Mouse (Mus musculus): ENCODE results near the gene Asic4.

Gene Asic4

DNA sequence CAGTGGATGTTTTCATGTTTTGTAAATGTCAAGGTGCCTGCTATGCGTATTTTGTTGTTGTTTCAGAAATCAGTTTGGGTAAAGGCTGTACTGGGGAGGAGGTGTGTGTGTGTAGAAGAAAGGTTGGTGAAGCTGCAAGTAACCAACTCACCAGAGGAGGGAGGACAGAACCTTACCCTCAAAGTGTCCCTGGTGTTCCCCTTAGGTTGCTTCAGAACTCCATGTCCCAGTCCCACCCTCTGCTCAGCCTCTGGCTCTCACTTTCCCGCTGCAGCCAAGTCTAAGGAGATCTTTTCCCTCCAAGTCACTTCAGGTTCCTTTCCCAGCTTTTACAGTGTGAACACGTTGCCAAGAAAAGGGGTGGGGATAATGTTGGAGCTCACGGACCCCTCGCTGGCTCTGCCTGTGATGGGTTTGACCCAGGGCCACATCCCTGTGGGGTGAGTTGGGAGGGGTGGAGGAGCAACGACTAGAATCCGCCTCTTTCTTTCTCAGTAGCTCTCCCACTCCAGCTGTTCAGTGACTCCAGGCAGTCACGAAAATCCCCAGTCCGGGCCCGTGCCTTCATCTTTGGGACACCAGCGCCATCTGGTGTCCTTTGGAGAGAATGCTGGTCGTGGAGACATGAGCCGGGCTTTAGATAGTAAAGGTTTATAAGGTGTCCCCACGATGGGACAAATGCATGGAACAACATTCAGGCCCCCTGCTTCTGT, 17.1 kb downstream of the Asic4 start:
- DNase-seq = peak; percentile 89

DNA sequence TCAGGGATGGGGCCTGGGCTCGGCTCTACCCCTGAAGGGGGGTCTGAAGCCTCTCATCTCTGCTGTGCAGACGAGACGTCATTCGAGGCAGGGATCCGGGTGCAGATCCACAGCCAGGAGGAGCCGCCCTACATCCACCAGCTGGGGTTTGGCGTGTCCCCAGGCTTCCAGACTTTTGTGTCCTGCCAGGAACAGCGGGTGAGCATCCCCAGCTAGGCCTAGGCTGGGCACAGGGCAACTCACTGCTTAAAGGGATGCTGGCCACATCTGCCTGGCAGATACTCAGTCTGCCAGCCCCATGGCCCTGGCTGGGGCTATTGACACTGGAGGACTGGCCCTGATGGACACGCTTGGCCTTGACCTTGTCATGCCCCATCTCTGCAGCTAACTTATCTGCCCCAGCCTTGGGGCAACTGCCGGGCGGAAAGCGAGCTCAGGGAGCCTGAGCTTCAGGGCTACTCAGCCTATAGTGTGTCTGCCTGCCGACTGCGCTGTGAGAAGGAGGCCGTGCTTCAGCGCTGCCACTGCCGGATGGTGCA, 19.1 kb downstream of the Asic4 start:
- no peak for DNase-seq

DNA sequence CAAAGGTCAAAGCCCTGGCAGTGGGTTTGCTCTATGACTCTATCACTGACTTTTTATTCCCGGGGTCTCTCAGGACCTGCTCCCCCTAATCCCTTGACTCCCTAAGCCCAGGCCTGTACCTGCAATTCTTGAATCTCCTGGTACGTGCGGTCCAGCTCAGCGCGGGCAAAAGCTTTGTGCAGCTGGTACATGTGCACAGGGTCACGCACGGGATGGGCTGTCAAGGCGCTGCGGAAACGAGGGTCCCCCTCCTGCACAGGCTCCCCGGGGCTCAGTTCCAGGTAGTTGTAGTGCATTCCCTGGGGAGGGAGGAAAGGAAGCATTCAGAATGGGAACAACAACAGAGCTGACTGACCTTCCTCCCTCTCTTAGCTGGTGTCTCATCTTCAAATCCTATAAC, 26.2 kb downstream of the Asic4 start:
- no peak for DNase-seq

DNA sequence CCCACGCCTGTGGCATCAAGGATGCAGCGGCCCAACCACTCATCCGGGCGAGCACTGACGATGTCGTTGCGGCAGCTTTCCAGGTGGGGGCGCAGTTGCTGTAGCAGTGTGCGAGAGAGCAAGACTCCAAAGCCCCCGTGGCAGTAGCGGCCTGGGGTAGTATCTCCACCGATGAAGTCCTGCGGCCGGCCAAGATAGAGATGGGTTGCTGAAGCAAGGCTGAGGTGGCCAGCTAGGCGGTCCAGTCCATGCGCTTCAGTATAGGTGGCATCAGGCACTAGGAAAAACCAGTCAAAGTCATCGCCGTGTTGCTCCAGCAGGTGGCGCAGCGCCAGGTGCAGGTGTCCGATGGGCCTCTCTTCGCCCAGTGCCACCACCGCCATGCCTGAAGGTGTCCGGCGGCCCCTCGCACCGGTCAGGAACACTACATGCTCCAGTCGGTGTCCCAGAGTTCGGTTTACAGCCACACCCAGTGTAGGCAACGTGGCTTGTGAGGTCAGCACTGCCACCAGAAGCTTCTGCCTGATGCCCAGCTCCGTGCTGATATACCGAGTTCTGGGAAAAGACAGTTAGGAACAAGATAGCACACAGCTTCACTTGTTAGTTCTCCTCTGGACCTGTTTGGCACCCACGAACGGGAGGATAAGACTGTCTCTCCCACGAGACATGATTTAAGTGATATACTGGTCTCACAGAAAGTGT, 27.2 kb downstream of the Asic4 start:
- DNase-seq = peak; percentile 97

DNA sequence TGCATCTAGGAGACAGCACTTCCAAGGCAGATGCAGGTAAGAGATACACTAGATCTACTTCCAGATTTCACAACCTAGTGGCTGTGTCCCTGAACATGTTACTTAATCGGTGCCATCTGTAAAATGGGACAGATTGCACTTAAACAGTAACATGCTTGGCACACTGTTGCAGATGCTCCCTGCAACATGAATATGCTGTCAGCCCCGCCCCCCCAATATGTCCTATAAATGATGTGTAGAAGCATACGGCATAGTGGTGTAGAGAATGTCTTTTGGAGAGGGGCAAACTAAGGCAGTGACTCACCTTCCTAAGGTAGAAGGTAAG, 27.7 kb downstream of the Asic4 start:
- DNase-seq = no peak

DNA sequence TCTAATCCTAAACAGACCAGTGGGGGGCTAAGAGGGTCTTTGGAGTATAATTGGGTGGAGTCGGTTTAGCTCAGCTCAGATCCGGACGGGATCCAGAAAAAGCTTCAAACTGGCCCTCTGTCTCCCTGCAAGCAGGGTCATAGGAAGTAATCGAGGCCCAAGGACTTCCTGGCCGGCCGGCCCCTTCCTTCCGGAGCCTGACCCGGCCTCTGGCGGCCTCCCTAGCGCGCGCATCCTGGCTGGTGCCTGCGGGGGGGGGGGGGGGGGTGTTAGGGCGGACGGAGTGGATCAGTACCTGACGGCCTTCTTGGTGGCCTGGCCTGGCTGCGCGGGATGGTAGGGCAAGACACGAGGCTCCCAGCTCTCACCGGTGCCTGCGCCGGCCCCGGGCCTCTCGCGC, 28.3 kb downstream of the Asic4 start:
- no peak for DNase-seq

DNA sequence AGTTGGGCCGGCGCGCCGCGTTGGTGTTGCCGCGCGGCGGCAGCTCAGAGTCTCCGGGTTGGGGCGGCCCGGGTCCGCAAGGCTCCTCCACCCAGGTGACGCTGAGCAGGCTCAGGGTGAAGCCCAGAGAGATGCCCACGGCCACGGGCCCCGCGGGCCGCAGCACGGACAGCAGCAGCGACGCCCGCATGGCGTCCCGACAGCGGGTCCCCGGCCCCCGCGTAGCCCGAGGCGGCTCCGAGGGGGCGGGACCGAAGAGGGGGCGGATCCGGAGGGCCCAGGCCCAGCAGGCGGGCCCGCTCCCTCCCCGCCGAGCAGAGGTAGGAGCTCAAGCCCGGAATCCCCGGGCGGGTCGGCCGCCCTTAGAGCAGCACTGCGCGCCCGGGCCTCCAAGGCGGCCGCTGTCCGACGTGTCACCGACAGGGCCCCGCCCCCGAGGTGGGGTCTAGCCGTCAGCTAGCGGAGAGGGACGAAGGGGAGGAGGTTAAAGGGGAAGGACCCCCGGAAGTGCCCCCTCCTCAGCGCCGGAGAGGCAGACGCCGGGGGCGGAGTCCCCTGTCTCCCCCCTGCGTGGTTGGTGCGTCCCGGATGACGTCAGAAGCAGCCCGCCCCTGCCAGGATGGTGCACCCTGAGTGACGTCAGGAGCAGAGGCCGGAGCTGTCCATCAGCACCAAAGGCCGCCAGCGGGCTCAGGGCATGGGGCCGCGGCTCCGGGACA, 28.8 kb downstream of the Asic4 start, which contains the start of the genes Chpf and Tmem198:
Chpf (minus strand) TSS at position 392 of the 719 bp plus-strand sequence.
Tmem198 (plus strand) TSS at position 617 of the 719 bp plus-strand sequence.
- DNase-seq = peak; percentile 98

DNA sequence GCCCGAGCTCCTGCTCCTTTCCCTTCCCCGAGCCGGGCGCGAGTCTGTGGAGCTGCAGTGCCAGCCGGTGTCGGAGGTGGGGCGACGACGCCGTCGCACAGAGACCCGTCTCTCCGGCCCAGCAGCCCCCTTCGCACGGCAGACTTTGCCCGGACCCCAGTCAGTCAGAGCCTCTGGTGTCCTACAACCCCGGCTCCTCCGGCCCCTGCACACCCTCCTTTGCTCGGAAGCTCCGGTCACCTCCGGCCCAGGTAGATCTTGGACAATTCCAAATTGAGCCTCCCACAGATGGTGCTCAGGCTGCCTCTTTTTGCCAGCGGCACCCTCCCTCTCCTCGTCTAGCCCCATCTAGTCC, 29.4 kb downstream of the Asic4 start:
- no peak for DNase-seq

DNA sequence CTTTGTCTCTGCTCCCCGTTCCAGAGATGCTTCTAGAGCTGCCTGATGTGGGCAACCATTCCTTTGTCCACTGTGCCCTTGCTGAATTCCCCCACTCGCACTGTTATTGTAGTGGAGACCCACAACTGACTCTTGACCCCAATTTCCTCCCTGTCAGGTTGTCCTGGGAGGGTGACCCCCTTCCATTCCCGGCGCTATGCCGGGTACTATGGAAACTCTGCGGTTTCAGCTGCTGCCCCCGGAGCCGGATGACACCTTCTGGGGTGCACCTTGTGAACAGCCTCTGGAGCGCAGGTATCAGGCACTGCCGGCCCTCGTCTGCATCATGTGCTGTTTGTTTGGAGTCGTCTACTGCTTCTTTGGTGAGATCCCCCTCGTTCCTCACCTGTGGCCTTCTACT, 29.8 kb downstream of the Asic4 start:
- peak; percentile 48 to 56 for DNase-seq

DNA sequence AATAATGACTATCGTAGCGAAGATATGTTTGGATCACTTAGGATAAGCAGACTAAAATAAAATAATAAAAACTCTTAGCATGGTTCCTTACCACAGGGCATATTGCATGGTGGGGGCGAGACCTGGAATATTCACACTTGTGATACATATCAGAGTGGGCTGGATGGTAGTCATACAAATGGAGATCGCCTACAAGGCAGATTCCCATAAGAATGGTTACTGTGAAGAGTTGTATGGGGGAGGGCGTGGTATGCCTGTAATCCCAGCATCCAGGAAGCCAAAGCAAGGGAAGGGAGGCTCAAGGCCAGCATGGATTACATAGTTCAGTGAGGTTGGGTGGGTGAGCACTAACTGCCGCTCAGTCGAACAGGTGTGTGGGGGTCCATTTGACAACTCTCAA, 30.5 kb downstream of the Asic4 start:
- no peak for DNase-seq

DNA sequence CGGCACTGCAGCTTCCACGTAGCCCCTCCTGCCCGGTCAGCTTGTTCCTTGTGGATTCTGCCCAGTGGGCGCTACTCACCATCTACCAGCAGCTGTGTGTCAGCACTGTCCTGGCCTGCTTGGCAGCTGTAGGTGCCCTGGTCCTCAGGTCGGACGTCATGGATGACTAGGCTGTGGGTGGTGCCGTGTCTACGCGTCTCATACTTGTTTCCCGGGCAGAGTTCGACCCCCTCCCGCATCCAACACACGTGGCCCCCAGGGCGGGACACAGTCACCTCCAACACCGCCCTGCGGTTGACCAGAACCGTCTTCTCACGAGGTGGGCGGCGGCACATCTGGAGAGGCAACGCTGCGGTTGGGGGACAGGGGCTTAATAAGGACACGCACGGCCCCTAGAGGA, 36.3 kb downstream of the Asic4 start:
- no peak for DNase-seq

DNA sequence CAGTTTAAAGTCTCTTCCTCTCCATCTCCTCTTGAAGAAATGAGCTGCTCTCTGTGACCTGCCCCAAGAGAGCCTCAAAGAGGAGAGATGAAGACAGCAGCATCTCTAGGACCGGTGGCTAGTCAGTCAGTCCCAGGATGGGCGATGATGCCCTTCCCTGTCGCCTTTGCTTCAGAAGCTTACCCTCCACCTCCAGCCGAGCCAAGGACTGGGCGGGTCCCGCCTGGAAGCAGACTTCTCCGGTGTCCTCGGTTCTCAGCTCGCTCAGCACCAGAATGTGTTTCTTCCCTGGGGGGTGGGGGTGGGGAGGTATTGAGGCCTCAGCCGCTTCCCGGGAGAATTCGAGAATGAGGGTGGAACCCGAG, 36.8 kb downstream of the Asic4 start:
- peak; percentile 45 to 48 for DNase-seq

DNA sequence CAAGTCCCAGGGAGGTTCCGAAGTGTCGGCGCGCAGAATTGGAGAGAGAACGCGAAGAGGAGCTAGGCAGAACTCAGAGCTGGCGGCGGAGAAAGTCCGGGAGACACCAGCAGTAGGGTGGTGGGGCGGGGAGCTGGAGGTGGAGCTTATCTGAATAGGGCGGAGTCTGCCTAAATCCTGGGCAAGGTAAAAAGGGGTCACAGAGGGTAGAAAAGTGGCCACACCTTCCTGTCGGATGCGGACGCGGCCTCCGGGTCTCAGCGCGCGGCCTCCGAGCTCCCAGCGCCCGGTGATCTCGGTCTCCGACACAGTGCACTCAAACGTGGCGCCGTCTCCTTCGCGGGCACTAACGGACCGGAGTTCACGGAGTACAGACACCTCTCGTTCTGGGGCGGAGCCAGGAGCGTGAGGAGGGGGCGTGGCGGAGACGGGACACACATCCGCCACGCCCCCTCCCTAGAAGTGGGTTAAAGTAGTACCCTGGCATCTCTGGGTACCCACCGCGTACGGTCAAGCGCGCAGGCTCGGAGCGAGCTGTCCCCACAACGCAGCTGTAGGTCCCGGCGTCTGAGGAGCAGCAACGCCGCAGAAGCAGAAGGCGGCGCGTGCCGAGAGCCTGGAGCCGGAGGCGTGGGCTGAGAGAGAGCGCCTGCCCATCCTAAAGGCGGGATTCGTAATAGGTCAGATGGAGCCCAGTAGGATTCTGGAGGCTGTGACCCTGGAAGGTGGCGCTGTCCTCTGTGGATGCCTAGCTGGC, 37.3 kb downstream of the Asic4 start:
- DNase-seq = peak; percentile 82 to 88

DNA sequence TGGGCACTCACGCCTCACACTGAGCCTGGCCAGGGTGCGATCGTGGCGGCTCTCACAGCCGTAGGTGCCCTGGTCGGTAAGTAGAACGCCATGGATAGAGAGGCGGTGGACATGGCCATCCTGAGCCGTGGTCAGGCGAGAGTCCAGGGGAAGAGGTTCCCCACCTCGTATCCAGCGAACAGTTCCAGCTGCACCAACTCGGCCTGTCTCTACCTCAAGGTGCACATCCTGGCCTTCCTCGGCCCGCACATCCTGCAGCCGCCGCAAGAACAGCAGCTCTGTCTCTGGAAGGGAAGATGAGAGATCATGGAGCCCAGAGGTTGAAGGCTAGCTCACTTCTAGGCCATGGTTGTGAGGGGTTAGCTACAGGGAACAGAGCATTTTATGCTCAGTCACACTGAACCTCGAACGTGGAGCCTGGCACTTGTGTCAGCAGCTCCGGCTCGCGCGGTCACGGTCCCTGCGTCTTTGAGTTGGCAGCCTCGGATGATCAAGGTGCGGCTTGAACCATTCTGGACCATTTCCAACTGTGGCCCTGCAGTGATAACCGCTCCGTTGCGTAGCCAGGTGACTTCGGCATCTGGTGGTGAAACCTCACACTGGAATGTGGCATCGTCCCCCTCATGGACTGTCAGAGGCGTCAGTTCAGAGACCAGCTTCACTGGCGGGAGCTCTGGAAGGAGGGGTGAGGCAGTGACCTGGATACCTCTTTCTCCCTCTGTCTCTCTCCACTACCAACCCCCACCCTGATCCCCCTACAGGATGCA, 40.7 kb downstream of the Asic4 start:
- peak in 1 of 2 experiments; percentile 11 for DNase-seq

DNA sequence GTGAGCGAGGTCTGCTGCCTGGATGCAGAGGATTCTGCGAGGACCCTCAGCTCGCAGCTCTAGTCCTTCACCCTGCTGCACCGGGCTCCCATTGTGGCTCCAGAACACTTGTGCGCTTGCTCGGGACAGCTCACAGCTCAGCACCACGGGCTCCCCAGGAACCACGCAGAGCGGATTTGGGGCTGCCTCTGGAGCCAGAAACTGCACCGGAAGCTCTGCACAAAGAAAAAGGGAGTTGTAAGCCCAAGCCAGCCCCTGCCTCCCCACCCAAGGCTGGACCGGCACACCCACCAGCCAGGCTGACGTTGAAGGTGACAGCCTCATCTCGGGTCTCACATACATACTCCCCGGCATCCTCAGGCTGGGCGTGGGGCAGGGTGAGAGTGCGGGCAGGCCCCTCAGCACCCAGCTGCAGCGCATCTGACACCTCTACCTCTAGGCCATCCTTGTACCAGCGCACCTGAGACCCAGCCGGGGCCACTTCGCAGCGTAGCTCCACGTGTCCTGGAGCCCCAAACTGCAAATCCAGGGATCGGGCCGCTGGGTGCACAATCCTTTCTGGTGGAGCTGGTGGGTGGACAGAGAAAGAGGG, 42.4 kb downstream of the Asic4 start:
- no peak for DNase-seq

DNA sequence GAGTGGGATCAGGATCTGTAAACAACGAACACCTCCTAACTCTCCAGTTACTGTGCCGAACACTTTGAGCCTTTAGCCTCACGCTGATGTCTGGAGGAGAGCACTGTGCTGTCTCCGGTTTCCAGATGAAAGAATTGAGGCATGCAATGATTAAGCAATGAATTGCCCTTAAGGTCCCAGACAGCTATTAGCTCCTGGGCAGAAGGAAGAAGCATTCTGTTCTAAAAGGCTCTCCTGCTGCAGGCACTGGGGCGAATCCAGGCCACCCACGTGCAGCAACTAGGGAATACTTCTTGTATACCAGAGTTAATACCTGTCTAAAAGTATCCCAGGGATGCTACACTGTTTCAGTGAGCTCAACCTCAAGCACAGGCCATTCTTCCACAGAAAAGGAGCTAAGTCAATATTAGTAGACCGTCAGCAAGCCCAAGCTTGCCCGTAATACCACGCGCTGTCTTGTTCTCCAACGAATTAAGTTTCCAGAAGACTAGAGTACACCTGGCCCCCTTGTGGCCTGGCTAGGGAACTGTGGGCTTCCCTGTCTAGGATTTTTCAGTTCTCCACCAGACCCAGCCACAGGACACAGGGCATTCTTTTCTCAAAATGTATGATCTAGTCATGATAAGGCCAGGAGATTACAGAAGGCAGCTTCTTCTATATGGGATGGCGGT, 44.8 kb downstream of the Asic4 start:
- DNase-seq = peak; percentile 62 to 75

DNA sequence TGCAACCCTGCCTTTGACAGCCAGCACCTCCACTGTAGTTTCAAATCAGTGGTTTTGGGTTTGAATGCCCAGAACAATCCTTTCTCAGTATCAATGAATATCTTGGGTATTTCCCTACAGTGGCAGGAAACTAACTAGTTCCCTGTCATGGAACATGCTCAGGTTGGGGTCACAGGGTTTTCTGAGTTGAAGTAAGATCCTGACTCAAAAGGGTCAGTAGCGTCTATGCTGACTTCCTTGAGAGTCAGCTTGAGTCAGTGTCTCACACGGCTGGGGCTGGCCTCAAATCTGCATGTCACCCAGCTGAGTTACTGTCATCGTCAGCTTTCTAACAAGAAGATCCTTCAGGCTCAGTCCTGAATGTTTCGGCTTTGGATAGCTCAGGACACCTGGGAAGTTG, 48.7 kb downstream of the Asic4 start:
- no peak for DNase-seq

DNA sequence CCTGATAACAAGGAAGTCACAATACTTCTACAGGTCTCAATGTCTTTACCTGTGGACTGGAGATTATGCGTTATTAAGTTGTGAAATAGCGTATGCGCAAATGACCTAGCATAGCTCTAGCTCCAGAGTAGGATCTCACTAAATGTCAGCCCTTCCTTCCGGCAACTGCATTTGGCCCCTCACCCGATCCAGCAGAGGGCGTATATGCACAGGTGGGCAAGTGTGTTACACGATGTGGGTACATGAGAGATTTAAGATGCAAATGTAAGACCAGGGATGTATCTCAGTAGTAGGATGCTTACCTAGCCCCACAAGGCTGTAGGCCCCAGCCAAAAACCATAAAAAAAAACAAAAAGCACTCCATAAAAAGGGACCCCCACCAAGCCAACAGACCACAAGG, 49.2 kb downstream of the Asic4 start:
- no peak for DNase-seq

DNA sequence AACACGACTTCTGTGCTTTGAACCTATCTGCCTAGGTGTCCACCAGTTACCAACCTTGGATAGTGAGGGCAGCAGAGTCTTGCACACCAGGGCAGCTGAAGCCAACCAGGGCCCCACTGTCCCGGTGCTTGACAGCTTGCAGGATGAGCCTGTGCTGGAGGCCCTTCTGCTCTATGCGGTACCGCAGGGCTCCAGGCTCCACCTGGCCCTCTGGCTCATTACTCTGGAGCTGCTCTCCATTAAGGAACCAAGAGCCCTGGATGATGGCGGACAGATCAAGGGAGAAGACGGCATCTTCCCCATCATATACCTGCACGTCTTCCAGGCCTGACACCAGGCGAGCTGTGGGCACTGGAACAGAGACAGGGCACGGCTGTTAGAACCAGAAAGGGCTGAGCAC, 51.7 kb downstream of the Asic4 start:
- no peak for DNase-seq

DNA sequence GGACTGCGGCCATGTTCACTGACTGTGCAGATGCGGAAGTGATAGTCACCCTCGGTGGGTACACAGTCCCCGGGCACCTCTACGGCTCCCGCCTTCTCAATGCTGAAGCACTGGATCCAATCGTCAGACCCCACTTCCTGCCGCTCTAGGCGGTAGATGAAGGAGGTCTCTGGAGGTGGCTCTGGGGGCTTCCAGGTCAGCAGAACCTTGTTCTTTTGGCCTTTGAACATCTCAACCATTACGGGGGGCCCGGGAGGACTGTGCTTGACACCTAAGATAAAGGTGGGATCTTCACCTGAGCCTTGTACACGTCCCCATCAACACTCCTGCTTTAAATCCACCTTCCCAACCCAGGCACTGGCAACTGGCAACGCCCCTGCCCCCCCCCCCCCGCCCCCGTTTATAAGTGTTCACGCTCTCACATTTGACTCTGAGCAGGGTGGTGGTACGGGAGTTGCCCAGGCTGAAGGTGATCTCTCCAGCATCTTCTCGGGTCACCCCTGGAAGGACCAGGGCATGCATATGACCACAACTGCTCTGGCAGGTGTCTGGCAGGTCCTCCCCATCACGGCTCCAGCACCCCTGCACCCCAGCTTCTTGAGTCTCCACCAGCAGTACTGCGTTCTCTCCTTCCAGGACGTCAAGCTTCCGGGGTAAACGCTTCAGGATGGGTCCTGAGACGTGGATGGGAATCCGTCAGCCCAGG, 52.9 kb downstream of the Asic4 start:
- DNase-seq = no peak

DNA sequence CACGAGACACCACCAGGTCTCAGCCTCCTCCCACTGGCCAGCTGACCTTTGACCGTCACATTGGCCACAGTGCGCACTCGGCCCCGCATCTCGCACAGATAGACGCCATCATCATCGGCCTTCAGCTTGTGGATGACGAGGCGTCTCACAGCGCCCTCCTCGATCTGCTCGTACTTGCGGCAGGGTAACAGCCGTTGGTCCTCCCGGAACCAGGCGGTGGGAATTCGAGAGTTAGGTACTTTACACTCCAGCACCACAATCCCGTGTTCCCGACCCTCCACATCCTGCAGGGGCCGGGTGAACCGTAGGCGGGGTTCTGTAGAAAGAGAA, 53.4 kb downstream of the Asic4 start:
- DNase-seq = no peak
